Mouse (Mus musculus) liver, embryonic 15.5 days (tissue): ENCODE results near the gene Arhgap21. TPM values are rescaled to one million over a fixed set of nuclear protein-coding genes. Genes with fewer than 3 reads are reported as not detected.

ENCODE experiments used
- ATAC-seq: fragments of 200-750 bp; cut with Nextera tagmentation; 2 replicates; pipeline ENCODE4 v1.8.0; 2017; ENCODE audit warnings: moderate number of reproducible peaks, mild to moderate bottlenecking, moderate library complexity; ENCODE audit not compliant: insufficient read depth
- H3K27ac ChIP-seq: fragments of 300-500 bp; sonication (generic); replicated peaks from 2 replicates; pipeline ENCODE4 v1.5.1; 2015; ENCODE audit warnings: mild to moderate bottlenecking, inconsistent platforms
- H3K27me3 ChIP-seq: fragments of 300-500 bp; sonication (generic); 2 replicates; pipeline ENCODE4 v1.6.1; 2015; ENCODE audit warnings: mild to moderate bottlenecking, inconsistent platforms
- H3K36me3 ChIP-seq: fragments of 300-500 bp; sonication (generic); replicated peaks from 2 replicates; pipeline ENCODE4 v1.6.1; 2015; ENCODE audit warnings: moderate library complexity, mild to moderate bottlenecking, inconsistent platforms
- H3K4me1 ChIP-seq: fragments of 300-500 bp; sonication (generic); replicated peaks from 2 replicates; pipeline ENCODE4 v1.6.1; 2015; ENCODE audit warnings: inconsistent platforms
- H3K4me2 ChIP-seq: fragments of 300-500 bp; sonication (generic); 2 replicates; pipeline ENCODE4 v1.6.1; 2015; ENCODE audit warnings: moderate library complexity, mild to moderate bottlenecking, inconsistent platforms
- H3K4me3 ChIP-seq: fragments of 300-500 bp; sonication (generic); replicated peaks from 2 replicates; pipeline ENCODE4 v1.5.1; 2015; ENCODE audit warnings: mild to moderate bottlenecking, inconsistent platforms
- H3K9ac ChIP-seq: fragments of 300-500 bp; sonication (generic); 2 replicates; pipeline ENCODE4 v1.6.1; 2015; ENCODE audit warnings: moderate library complexity, mild to moderate bottlenecking, inconsistent platforms
- H3K9me3 ChIP-seq: fragments of 300-500 bp; sonication (generic); replicated peaks from 2 replicates; pipeline ENCODE4 v1.6.1; 2016; ENCODE audit warnings: inconsistent platforms
- WGBS: fragments of 180-500 bp; shearing (Covaris S2); methylation state at CpG from one replicate; pipeline ENCODE4 v1.1.7; 2015; ENCODE audit warnings: mixed read lengths; ENCODE audit not compliant: insufficient replicate concordance; 5-methylcytosine and 5-hydroxymethylcytosine counted together
- polyA plus RNA-seq: library from polyadenylated mRNA; unstranded; fragments of >200 nt; fragmentation: Nextera tagmentation; extraction: Ambion mirVana; gene quantifications from 2 replicates; pipeline ENCODE4 v1.2.1, GENCODE M21; 2015

The Arhgap21 gene
- 5.8 and 7.8 TPM in 2 replicates for polyA plus RNA-seq

DNA sequence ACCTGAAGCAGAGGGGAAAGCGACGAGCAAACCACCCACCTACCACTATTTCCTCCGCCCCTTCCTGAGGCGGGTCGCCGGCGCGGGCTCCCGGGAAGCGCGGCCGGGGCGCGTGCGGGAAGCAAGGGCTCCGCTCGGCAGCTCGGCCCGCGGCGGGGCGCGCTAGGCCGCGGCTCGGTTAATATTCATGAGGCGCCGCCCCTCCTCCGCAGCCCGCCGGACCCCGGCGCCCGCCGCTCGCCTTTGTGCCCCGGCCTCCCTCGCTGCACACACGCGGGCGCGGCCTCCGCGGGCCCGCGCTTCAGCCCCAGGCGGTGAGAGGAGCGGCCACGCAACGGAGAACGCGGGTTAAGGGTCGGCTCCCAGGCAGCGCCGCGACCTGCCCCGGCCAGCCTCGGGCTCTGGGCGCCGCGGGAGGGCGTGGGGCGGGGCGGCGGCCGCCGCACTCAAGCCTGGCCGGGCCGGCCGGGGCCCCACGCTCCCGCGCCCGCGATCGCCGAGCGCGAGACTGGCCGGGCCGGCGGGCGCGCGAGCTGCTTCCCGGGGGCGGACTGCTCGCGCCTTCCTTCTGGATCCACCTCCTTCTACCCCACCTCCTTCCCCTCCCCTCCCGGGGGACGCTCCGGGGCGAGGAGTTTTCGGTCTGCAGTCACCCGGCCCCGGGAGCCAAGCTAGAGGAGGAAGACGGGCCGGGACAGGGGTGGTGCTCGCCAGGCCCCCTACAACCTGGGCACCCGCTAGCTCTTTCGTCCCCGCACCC lies at the start of gene Arhgap21:
Gene Arhgap21 (minus strand): TSS at position 441 of the 760 bp plus-strand sequence.
- ATAC-seq: peak; percentile 54
- no peaks in the 10 kb centered on the region for H3K9me3 ChIP-seq
- H3K36me3 ChIP-seq: no peaks in the 10 kb centered on the region
- H3K4me3 ChIP-seq: peak within 1 kb of the TSS; percentile 95
- H3K27ac ChIP-seq: peak within 1 kb of the TSS; percentile 100
- H3K9ac ChIP-seq: peak within 1 kb of the TSS; percentile 99
- H3K4me1 ChIP-seq: peaks cover 41% of the 10 kb centered on the region
- WGBS: under 1% methylated on average over 100 of the region's 102 CpGs
- no peaks in the 10 kb centered on the region for H3K27me3 ChIP-seq
- peak within 1 kb of the TSS; percentile 88 for H3K4me2 ChIP-seq

DNA sequence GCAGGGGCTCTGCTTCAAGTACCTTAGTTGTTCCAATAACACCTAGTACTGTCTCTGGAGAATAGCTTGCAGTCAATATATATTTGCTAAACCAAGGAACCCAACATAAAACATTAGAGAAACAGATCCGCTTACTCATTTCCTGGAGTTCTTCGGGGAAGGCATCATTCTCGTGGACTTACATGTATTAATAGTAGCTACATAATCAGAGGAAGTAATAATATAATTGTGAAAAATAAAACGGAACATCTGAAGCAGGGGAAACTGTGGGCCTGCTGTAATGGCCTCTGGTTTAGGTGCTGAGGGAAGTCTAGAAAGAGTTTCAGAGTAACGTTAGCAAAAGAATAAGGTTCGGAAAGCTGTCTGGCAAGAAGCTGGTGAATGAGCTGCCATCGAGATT lies 47.9 kb upstream of the Arhgap21 start:
- H3K27me3 ChIP-seq: no peaks in the 10 kb centered on the region
- H3K27ac ChIP-seq: no peak overlapping the region
- H3K9me3 ChIP-seq: no peaks in the 10 kb centered on the region
- no peak for ATAC-seq
- 55% methylated on average over 7 of the region's 7 CpGs for WGBS
- H3K36me3 ChIP-seq: no peaks in the 10 kb centered on the region
- no peak overlapping the region for H3K4me2 ChIP-seq
- no peaks in the 10 kb centered on the region for H3K4me1 ChIP-seq
- no peak overlapping the region for H3K9ac ChIP-seq
- no peak overlapping the region for H3K4me3 ChIP-seq

DNA sequence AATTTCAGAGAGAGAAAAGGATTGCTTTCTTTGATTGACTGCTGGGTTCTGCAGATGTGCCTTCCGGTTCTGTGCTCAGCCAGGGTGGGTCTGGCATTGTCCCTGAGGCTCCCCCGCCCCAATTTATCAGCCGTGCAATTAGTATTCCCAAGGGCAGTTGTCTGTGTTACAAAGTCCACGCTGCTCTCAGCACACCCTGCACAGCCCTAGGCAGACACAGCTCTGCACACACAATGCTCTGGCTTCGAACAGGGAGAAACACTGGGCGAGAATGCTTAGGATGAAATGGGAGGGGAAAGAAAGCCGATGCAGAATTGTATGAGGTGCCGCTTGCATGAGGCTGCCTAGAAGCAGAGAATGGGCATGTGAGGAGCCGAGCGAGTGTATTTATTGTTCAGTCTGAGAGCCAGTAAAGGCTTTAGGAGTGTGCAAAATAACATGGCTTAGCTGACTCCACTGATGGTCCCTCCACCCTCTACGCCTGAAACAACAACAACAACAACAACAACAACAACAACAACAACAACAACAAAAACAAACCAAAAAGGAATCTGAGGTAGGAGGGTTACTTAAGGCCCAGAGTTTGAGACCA lies 42.2 kb upstream of the Arhgap21 start:
- H3K9me3 ChIP-seq: no peaks in the 10 kb centered on the region
- whole genome bisulfite sequencing: 65% methylated on average over 11 of the region's 11 CpGs

DNA sequence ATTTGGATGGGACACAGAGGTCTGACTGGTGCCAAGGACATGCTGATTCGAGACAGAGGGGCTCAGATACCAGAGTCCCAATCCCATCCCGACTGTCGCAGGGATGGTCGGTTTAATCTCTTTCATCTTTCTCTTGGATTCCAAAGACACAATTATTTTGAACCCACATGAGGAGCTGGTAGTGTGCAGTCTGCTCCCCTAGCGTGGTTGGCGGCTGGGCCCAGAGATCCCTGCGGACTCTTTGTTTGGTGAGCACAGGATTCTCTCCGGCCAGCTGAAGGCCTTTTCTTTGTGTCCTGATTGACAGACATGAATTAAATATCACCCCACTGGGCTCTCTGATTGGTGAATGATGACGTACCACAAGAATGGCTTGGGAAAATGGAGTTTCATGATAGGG lies 41.5 kb upstream of the Arhgap21 start:
- H3K9me3 ChIP-seq: no peaks in the 10 kb centered on the region
- H3K4me2 ChIP-seq: no peak overlapping the region
- no peaks in the 10 kb centered on the region for H3K36me3 ChIP-seq
- no peaks in the 10 kb centered on the region for H3K4me1 ChIP-seq
- 64% methylated on average over 9 of the region's 9 CpGs for WGBS
- H3K27ac ChIP-seq: no peak overlapping the region
- H3K4me3 ChIP-seq: no peak overlapping the region
- no peak overlapping the region for H3K9ac ChIP-seq
- H3K27me3 ChIP-seq: no peaks in the 10 kb centered on the region
- no peak for ATAC-seq

More for the DNA sequence above, 42.2 kb upstream of the Arhgap21 start:
- no peak overlapping the region for H3K4me2 ChIP-seq
- H3K4me1 ChIP-seq: no peaks in the 10 kb centered on the region
- no peak overlapping the region for H3K9ac ChIP-seq
- no peak for ATAC-seq
- H3K4me3 ChIP-seq: no peak overlapping the region
- H3K27ac ChIP-seq: no peak overlapping the region
- H3K36me3 ChIP-seq: no peaks in the 10 kb centered on the region
- no peaks in the 10 kb centered on the region for H3K27me3 ChIP-seq

DNA sequence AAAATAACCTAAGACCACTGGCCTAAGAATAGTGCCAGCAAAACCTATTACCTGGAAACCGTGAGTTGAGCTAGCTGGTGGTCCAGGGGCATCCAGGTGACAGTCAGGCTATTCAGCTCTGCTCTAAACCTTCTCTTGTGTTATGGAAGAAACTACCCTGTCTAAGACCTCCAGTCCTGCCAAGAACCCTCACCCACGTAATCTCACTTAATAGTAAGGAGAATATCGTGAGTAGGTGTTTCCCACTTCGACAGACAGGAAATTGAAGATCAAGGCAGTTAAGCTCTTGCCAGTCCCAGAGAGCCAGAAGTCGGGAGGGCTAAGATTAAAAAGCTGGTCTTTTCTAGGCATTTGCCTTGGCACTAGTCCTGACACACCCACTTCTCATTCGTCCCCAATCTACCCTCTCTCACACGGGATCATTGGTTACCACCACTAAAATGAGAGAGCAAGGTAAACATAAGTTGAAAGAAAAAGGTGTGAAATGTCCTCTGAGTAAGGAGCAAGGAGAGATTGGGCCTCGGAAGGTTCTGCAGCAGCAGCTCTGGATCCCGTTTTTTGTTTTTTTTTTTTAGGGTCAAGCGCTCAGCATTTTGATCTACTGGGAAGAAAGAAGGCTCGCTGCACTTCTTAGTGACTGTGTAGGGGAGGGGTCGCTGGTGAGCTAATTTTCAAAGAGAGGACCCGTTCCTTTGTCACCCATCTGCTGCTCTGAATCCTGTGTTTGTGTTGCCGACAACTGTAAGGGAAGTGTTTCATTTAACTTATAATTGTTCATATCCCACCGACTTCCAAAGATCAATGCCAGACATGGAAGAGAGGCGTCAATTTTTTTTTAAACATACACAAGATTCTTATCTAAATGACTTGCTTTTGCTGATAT lies 40.8 kb upstream of the Arhgap21 start:
- Histone ChIP-seq H3K36me3 (no peaks in the 10 kb centered on the region), H3K4me3 (no peak overlapping the region), H3K4me1 (no peaks in the 10 kb centered on the region), H3K4me2 (no peak overlapping the region), H3K27me3 (no peaks in the 10 kb centered on the region), H3K27ac (no peak overlapping the region), H3K9ac (no peak overlapping the region), H3K9me3 (no peaks in the 10 kb centered on the region)
- ATAC-seq: no peak
- 39% methylated on average over 16 of the region's 16 CpGs for WGBS

DNA sequence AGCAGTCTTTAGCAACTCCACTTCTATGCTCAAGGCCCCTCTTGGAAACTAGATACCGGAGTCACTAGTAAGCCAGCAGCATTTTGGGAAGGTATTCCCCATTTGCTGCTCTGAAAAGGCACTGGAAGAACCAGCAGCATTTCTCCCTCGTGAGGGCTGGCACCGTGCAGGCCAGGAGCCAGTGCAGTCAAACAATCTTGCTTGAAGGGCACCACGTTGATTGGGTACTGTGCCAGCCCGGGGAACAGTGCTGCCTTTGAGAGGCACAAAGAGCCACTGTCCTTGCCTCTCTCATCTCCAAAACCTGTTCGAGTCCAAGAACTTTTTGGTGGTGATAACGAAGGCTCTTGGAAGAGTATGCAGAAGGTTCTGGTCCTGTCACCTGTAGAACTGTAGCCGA lies 33.9 kb upstream of the Arhgap21 start:
- ATAC-seq: no peak
- Histone ChIP-seq H3K4me3 (no peak overlapping the region), H3K36me3 (no peaks in the 10 kb centered on the region), H3K9ac (no peak overlapping the region), H3K4me1 (no peaks in the 10 kb centered on the region), H3K9me3 (no peaks in the 10 kb centered on the region), H3K4me2 (no peak overlapping the region), H3K27me3 (no peaks in the 10 kb centered on the region), H3K27ac (no peak overlapping the region)
- 68% methylated on average over 8 of the region's 8 CpGs for WGBS

DNA sequence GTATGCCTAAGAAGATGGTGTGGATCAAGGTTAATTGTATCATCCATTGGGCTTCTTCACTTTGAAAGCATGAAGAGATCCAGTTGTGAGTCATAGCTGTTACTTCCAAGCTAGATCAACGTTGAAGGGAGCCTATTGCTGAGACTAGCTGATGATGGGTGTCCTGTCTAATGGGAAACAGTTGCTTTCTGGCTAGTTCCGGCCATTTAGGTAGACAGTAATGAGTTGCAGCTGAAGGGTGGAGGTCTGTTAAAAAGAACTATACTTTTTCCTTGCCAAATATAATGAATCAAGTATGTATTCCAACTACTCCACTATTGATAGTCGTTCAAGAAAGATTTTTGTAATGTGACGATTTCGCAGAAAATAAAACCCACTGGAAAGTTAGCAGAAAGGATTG lies 32.5 kb upstream of the Arhgap21 start:
- Histone ChIP-seq H3K4me3 (no peak overlapping the region), H3K27ac (no peak overlapping the region), H3K27me3 (no peaks in the 10 kb centered on the region), H3K9me3 (no peaks in the 10 kb centered on the region), H3K9ac (no peak overlapping the region), H3K4me1 (no peaks in the 10 kb centered on the region), H3K36me3 (no peaks in the 10 kb centered on the region), H3K4me2 (no peak overlapping the region)
- ATAC-seq: no peak
- WGBS: 54% methylated on average over 5 of the region's 5 CpGs

DNA sequence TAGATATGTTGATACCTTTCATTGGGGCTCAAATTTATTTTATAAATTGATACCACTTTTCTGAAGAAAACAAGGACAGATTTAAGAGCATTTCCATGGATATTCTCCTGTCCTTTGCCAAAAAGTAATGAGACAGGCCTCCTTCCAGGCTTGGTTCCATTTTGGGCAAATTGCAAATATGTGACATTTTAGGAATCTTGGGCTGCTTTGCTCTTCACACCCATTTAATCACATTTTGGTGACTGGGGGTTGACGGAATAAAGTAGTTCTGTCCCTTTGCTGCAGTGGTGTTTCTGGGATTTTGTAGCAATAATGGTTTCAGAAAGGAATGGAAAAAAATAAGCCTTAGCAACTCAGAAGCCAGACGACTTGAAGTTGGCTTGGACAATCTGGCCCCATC lies 26.9 kb upstream of the Arhgap21 start:
- no peak overlapping the region for H3K27ac ChIP-seq
- H3K4me1 ChIP-seq: no peaks in the 10 kb centered on the region
- no peak overlapping the region for H3K4me2 ChIP-seq
- H3K9me3 ChIP-seq: no peaks in the 10 kb centered on the region
- H3K9ac ChIP-seq: no peak overlapping the region
- no peaks in the 10 kb centered on the region for H3K36me3 ChIP-seq
- no peaks in the 10 kb centered on the region for H3K27me3 ChIP-seq
- WGBS: 62% methylated on average over 2 of the region's 2 CpGs
- ATAC-seq: no peak
- H3K4me3 ChIP-seq: no peak overlapping the region

DNA sequence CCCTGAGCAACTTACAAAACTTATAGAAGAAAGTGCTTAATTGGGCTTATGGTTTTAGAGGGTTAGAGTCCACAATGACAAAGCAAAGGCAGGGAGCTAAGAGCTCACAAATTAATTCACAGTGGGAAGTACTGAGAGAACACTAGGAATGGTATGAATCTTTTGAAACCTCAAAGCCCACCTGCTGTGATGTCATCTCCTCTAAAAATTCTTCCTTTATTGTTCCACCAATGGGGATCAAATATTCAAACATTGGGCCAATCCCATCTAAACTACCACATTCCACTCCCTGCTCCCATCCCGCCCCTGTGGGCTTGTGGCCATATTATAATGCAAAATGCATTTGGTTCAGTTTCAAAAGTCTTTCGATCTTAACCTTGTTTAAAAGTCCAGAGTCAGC lies 22.8 kb upstream of the Arhgap21 start:
- ATAC-seq: no peak
- Histone ChIP-seq H3K9ac (no peak overlapping the region), H3K27me3 (no peaks in the 10 kb centered on the region), H3K36me3 (no peaks in the 10 kb centered on the region), H3K27ac (no peak overlapping the region), H3K9me3 (no peaks in the 10 kb centered on the region), H3K4me3 (no peak overlapping the region), H3K4me2 (no peak overlapping the region), H3K4me1 (no peaks in the 10 kb centered on the region)
- 66% methylated on average over 2 of the region's 2 CpGs for whole genome bisulfite sequencing

DNA sequence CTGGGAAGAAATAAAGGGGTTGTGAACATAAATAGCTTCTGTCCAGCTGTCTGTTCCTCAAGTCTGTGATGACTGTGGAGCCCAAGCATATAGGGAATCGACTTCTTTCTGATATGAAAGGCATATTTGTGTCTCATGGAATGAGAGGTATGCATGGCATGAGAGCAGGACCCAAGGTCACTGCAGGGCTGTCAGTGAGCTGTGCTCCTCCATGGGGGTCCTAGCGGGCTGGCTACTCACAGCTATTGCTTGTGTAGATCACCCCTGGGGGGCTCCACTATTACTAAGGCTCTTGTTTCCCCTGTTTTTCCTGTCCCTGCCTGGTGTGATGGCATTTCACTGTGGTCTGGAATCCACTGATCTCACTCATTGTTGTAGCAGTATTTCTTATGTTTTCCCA lies 22.2 kb upstream of the Arhgap21 start:
- no peak for ATAC-seq
- no peak overlapping the region for H3K4me3 ChIP-seq
- no peak overlapping the region for H3K27ac ChIP-seq
- H3K9me3 ChIP-seq: no peaks in the 10 kb centered on the region
- H3K4me2 ChIP-seq: no peak overlapping the region
- H3K27me3 ChIP-seq: no peaks in the 10 kb centered on the region
- WGBS: 58% methylated on average over 2 of the region's 2 CpGs
- no peak overlapping the region for H3K9ac ChIP-seq
- H3K4me1 ChIP-seq: no peaks in the 10 kb centered on the region
- no peaks in the 10 kb centered on the region for H3K36me3 ChIP-seq

DNA sequence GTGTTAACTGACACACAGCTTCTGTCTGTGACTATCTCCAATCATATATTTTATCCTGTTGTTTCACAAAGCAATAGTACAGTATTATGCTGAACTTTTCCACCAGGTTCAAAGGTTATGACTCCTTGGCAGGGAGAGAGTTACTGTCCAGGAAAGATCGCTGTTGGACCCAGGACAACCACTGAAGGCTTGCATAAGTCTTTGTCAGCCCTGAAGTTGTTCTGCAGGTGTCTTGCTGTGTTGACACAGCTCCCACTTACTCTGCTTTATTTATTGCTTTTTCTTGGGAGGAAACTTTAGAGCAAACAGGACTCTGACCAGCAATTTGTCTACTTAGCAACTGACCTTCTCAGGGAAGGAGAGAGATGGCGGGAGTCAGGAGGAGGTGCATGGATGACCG lies 21.4 kb upstream of the Arhgap21 start:
- H3K4me3 ChIP-seq: no peak overlapping the region
- no peaks in the 10 kb centered on the region for H3K27me3 ChIP-seq
- no peaks in the 10 kb centered on the region for H3K9me3 ChIP-seq
- no peak overlapping the region for H3K4me2 ChIP-seq
- H3K27ac ChIP-seq: no peak overlapping the region
- 85% methylated on average over 3 of the region's 3 CpGs for WGBS
- ATAC-seq: no peak
- H3K4me1 ChIP-seq: no peaks in the 10 kb centered on the region
- no peak overlapping the region for H3K9ac ChIP-seq
- no peaks in the 10 kb centered on the region for H3K36me3 ChIP-seq
